Mouse (Mus musculus): ENCODE measurements around the gene Pnpo.
A peak's percentile ranks its signal among the peaks of the same experiment; 100 is the strongest.

The Pnpo gene

DNA sequence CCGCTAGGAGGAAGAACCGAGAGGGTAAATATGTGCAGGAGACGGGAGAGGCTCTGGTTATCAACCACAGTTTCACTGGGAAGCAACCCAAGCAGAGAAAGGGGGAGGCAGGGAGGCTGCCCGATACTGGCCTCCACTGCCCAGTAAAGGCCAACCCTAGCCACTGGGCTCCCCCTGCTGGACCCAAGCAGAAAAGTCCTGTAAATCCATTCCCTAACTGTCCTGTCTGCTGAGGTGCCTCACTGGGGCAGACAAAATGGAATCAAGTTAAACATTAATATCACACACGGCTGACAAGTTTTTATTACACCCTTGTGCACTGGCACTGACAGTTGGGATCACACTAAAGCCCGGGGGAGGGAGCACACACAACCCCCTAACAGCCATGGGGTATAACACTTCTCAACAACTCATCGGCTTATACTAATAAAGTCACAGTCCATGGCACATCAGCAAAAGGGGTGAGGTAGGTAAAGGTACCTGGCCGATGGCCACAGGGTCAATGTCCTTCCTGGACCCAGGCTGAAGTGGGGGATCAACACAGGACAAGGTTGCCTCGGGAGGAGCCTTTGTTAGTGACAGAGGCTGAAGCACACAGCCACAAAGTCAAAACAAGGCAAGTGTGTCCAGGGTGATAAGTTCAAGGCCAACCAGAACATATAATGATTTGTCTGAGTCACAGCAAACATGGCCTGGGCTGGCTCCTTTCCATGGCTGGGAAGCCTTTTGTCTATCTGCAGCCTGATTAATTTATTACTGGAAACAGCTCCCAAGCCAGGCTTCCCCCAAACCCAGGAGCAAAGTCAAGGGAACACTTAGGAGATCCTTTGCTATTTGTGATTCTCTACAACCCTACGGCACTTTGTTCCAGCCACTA, 6.0 kb downstream of the Pnpo start:
- DNase-seq (ENCODE audit: low read depth, low spot score) = no peak

DNA sequence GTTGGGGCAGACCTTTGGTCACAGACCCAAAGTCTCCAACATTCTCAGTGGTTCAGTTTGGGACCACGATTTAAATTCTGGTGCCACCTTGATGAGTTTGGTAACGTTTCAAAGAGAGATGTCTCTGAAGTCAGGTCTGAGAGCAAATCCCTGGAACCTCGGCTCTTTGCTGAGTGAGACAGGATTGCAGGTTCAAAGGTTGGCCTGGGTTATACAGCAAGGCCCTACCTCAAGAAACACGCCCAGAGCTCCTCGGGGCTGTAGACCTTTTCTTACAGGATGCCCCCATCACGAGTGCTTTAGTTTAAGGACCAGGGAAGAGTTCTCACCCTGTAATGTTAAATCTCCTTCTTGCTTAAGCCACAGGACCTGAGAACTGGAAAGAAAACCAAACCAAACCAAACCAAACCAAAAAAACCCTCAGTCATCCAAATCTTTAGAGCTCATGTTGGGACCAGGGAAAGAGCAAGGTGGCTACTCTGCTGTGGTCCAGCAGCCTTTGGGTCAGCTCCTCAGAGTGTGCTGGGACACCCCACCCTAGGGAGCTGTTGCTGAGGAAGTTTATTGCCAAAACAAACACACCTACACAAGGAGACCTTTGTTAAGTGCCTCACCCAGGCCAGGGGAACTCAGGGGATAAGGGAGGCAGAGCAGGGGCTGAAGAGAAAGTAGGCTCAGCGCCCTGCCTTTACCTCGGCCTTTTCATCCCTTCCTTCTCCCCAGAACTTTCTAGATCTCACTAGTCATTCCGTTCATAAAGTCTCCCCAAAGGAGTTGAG, 7.7 kb downstream of the Pnpo start:
- DNase-seq (ENCODE audit: low read depth, low spot score) = no peak

DNA sequence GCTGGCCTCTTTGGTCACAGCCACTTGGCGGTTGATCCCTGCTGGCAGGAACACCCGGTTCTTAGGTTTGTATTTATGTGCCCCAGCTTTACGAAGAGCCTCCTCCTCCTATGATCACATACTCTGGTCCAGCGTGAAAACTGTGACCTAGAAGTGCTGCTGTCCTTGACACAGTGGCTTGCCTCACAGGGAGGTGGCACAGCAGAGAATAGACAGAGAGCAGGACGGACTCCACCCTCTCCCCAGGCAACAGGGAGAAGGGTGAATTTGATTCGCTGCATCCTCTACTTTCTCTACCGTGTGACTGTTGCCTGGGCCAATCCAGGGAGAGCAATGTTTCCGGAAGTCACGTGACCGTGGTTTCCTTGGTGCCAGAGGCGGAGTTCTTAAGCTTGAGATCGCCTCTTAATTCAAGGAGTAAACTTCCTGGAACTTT, 8.8 kb downstream of the Pnpo start:
- DNase-seq (ENCODE audit: low read depth, low spot score) = peak; percentile 25

DNA sequence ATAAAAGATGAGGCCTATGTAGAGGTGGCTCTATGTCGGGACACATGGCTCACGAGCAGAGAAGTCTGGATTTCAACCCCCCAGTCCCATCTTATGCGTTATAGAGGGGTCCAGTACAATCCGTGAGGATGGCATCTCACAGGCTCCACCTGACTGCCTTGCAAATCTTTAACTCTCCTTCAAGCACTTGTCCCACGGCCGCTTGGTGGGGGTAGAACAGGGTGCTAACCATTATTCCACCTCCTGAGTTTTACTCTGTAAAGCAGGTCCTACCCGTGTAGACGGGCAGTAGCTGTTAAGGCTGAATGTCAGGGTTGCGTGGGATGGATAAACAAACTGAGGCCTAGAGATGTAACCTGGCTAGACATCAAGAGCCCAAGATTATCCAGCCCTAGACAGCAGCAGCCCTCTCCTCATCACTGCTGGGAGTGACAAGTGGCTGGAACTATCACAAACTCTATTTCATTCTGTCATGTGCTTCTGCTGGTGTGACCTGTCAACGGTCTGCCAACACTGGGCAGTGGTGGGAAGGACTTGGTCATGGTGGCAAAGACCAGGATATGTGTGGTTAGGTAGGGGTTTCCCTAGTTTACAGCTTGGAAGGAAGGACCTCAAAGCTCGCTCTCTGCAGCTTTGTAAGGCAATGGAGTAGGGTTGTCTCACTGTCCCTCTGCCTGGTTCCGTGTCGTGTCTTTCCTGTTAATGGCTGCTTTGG, 10.1 kb downstream of the Pnpo start:
- no peak for DNase-seq (ENCODE audit: low read depth, low spot score)

DNA sequence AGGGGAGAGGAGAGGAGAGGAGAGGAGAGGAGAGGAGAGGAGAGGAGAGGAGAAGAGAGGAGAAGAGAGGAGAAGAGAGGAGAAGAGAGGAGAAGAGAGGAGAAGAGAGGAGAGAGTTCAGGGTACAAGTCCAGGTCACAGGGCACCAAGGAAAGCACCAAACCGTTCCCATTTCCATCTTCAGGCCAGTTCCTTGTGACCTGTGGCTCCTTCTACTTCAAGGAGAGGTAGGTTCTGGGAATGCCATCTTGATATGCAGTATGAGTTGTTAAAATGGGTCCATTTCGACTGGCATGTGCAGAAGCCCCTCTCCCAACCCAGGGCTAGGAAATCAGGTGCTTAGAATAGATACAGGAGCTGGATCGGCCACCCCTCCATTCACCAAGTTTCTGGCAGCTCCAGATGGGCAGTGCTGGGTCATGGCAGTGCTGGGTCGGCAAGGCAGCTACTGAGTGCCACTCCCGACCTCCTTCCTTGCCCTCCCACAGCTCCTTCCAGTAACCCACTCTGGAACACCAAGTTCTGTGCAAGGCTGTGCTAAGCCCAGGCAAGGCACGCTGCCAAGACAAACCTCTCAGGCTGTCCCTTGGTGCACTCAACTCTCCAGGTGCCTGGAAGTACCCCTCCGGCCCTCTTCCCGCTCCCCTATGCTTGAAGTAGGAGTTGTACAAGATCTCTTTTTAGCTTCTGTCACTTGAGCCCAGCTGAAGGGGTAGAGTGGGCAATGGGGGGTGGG, 12.3 kb downstream of the Pnpo start:
- no peak for DNase-seq (ENCODE audit: low read depth, low spot score)

DNA sequence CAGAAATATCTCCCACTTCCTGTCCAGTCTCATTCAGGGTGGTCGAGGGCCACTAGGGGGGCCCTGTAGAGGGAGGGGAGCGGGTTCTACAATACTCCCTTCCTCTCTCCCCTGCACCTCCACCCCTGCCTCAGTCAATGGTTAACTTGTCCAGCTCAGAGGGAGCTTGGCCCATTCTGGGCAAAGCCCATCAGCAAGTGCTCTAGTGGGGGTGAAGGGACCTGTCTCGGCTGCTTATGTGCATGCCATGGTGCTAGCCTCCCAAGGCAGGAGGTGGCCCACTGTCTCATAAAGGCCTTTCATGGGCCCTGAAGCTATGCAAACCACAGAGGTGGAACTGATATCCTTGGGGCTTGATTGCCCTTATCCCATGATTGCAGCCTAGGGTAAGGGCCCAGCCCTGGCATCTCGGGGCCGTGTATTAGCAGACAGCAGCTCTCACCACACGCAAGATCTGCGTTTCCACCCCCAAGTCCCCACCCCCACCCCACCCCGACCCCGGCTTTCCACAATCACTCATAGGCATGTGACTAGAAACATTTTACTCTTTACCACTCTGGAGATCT, 13.9 kb downstream of the Pnpo start:
- no peak for DNase-seq (ENCODE audit: low read depth, low spot score)

DNA sequence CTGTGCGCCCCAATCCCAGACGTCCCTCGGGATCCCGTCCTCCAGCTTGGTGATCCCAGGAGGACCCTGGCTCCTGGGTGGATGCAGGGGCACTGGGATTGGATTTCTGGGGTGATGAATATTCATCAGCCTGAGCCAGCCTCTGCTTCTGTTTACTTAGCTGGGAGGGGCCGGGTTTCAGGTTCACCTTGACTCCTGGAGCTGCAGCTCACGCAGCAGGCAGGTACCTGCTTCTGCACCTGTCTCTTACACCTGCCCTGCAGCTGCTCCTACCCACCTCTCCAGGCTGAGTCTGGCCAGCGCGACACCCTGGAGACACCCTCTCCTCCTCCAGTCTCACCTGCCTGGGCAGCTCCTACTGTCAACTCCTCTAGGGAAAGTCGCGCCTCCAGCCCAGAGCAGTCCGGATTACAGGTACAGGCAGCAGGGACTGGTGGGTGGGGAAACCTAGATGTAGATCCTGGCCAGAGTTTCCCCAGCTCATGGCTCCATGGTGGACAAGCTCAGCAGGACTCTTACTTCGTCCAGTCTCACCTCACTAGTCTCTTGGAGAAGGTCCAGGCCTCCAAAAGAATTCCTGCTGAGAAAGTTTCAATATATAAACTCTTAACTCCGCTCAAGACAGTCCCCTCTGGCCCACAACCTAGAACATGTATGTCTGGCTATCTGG, 14.6 kb downstream of the Pnpo start:
- no peak for DNase-seq (ENCODE audit: low read depth, low spot score)

DNA sequence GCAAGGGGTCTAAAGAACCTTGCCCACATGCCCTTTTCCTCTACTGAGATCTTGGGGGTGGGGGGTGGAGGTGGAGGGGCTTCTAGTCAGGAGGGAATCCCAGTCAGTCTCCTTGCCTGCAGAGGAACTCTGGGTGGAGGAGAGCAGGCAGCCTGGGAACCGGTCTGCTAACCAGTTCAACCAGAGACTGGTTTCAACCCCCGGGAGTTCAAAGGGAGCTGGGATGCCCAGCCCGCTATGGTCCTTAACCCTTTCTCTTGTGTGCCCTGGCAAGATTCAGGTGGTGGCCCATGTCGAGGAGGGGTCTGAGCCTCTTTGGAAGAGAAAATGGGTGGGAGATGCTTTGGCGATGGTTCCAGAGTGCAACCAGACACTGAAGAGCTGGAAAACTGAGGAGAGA, 15.1 kb downstream of the Pnpo start:
- no peak for DNase-seq (ENCODE audit: low read depth, low spot score)

DNA sequence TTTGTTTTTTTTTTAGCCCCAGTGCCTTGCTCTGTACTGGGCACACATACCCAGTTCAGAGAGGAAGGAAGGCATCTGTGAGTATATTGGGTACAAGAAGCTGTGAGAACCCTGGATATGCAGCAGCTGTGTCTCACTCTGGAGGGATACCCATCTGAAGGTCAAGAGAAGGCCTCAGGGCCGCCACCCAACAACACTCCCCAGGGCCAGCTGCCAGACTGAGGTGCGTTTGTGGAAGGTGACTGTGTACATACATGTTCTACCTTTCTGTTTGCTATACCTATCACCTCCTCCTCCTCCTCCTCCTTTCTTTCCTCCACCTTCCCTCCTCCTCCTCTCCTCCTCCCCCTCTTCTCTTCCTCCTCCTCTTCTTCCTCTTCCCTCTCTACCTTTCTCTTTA, 15.7 kb downstream of the Pnpo start, which contains the start of gene Prr15l:
Gene Prr15l, plus strand, starts transcription at position 17 of the 400 bp plus-strand sequence.
- no peak for DNase-seq (ENCODE audit: low read depth, low spot score)

DNA sequence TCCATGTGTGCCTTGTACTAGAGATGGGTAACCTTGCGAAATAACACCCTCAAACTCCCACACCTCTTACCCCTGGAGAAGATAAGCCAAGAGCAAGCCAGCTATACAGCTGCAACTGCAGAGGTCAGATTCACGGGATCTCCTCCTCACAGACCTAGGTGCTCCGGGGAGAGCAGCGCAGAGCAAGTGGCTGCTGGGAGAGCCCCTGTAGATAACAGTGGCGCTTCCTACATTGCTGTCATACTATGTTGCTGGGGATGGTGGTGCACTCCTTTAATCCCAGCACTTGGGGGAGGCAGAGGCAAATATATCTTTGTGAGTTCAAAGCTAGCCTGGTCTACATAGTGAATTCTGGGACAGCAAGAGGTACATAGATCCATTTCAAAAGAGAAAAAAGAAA, 17.2 kb downstream of the Pnpo start:
- DNase-seq (ENCODE audit: low read depth, low spot score) = no peak

DNA sequence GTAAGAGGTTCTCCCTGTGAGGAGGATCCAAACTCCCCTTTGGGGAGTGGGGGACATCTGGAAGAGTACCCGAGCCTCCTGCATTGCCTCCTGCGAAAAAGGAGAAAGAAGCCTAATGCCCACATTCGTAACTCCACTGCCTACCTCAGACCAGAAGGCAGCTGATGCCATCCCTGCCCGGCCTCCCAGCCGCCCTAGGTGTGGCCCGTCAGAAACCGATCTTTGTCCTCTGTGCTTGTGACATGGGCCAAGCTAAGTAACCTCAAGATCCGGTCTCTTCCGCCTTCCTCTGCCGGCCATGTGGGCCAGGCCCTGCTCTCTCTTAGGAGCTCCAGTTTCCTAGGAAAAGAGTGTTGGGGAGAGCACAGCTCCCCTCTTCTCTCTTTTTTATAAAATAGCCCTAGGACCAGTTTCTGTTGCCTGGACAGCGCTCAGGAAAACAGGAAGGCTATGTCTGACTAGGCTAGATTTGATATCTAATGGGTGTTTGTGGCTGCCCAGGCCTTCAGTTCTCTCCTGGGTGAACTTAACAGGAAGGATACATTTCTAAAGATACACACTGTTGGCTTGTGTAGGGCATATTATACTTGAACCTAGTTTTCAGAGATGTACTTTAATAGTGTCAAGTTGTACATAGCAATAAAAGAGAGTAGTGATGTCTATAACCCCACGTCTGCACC, 18.2 kb downstream of the Pnpo start:
- DNase-seq (ENCODE audit: low read depth, low spot score) = no peak

DNA sequence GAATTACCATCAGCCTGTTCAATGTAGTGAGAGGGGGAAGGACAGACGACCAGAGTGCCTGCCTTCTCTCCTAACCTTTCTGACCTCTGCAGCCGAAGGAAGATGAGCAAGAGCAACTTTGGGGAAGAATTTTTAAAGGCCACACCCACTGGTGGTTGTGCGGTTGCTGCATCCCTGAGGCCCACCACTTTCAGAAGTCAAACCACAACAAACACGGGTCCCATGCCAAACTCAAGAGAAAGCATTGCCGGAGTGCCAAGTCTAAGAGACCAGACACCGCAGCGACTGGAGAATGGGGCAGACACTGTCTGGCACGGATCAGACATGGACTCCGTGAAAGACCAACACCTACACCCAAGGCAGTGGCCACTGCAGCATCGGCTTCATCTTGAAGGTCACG, 18.9 kb downstream of the Pnpo start:
- no peak for DNase-seq (ENCODE audit: low read depth, low spot score)

DNA sequence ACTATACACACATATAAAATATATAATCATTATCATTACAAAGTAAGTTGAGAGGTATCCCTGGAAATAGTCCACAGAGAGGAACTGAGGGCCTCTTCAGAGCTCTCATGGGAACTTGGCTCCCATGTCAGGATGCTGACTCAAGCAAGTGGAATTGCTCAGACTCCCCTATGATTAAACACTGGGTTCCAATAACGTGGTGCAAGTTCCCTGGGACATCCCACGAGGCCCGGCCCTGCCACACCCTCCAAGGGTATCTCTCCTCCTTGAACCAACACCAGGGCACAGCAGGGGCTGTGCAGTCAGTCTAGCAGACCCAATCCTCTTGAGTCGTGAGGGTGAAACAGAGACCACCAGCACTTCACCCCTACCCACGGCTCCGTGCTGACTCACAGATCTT, 24.8 kb downstream of the Pnpo start:
- DNase-seq (ENCODE audit: low read depth, low spot score) = no peak

DNA sequence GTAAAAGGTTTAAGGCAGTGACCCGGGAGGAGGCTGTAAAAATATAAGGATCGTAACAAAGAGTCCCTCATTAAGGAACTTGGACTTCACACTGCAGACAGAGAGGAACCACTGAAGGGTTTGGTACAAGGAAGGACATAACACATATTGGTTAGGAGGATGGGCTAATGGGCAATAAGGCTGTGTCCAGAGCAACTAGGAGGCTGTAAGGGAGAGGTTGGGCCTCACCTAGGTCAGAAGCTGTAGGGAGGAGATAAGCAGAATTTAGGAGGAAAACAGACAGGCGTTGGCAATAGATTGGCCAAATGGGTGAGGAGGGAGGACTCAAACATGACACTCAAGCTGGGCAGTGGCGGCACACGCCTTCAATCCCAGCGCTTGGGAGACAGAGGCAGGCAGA, 26.4 kb downstream of the Pnpo start:
- no peak for DNase-seq (ENCODE audit: low read depth, low spot score)

DNA sequence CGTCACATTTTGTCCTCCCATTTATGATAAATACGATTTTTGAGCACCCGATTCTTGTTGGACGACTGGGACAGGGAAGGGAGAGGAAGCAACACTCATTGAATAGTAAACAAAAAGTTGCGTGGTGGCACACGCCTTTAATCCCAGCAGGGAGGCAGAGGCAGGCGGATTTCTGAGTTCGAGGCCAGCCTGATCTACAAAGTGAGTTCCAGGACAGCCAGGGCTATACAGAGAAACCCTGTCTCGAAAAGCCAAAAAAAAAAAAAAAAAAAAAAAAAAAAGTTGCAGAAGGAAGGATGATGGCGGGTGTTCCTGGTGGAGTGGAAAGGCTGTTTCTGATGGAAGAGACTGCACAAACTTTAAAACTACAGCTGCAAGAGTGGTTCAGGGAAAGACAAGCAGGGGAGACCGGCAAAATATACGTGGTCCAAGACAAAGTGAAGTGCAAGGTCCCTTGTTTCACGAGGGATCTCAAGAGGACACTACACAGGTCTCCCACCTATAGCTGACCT, 26.8 kb downstream of the Pnpo start:
- DNase-seq (ENCODE audit: low read depth, low spot score) = no peak

DNA sequence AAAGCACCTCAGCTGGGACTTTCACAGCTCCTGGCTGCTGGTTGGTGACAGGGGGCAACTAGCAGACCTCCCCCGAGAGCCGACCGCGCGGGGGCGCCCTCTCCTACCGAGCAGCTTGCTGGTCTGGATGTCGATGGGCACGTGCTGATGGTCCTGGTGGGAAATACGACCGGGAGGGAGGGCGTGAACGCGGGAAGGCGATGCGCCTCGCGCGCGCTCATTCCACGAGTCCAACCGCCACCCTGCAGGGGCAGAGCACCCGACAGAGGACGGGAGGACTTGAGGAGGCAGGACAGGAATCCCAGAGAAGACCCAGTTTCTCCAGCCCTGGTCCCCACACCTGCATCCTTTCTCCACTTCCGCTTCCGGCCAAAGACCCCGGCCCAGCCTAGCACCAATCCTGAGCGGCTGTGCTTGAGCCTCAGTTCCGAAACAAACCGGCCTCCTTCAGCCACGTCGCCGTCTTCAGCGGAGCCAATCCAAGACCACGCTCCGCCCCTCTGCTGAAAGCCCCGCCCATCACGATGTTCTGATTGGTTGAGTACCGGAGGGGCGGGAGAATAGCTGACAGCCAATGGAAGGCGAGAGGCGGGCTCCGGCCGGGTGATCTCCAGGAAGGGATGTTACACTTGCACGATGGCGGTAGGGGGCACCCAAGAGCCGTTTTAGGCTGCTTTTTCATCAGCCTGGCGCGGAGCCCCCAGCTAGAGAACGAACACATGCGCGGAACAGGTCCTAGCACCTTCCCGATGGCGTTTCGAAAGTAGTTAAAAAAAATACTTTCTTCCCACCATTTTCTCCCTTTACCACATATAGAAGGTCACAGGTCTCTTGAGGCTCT, 27.5 kb downstream of the Pnpo start, which contains the start of gene Cdk5rap3:
Gene Cdk5rap3, minus strand, starts transcription at position 453 of the 841 bp plus-strand sequence.
- peak; percentile 99 for DNase-seq (ENCODE audit: low read depth, low spot score)

DNA sequence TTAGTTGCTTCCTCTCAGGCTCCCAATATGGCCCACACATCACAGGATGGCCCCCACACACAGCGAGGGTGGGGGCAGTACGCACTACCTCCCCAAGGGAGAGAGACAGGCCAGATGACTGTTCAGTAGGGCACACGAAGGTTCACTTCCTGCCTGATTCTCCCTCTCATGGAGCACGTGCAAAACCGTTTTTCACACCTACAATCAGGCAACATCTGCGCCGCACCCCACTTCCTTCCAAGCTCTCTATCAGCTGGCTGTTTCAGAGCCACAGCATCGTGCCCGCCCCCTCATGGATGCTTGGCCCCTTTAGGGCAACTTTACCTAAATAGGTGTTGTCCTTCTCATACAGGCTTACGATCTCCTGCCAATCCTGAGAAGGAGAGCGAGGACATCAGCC, 31.1 kb downstream of the Pnpo start:
- DNase-seq (ENCODE audit: low read depth, low spot score) = no peak

DNA sequence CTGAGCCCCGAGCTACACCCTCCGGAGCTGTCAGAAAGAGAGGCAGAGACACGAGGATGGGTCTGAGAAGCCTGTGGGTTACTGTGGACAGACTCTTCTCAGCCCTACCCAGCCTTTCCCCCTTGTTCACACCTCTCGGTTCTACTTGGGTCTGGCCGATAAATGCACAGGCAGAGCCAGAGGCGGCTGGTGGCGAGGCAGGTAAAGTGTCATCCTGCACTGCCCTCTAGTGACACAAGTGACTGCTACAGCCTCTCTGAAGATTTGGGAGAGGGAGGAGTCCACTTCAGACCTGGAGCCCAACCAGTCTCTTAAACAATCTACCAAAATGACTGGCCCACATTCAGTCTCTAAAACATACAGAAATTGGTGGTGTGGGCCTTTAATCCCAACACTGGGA, 33.8 kb downstream of the Pnpo start:
- DNase-seq (ENCODE audit: low read depth, low spot score) = peak; percentile 76

DNA sequence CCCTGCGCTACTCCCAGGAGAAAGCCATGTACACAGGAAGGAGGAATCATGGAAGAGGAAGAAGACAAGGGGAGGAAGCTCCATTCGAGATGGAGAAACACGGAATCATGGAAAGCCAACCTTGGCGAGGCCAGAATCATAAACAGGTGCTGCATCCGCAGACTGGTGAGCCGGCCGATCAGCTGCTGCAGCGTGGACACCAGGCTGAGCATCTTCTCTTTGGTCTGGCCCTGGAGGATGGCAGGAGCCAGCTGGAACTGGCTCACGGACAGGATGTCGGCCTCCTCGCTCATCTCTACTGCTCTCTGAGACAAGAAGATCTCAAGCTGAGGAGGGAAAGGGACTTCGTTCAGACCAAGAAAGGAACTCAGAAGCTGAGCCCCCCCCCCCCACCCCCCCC, 35.2 kb downstream of the Pnpo start:
- no peak for DNase-seq (ENCODE audit: low read depth, low spot score)

Data from retina, postnatal 7 days (tissue).